Mouse (Mus musculus) heart, postnatal 25 days (tissue): ENCODE measurements around the gene Nrm. TPM values are rescaled to one million over a fixed set of nuclear protein-coding genes. Genes with fewer than 3 reads are reported as not detected.
"Not testable (repeated sequence)": the region's sequence is repeated elsewhere in the genome, so short reads cannot be mapped to it uniquely, and the experiment has no call there.

ENCODE experiments used
- DNase-seq: peaks from one replicate; pipeline ENCODE4 v3.0.0; 2022; ENCODE audit warnings: low spot score
- intact Hi-C: fragments of 180-260 bp; cut with DNase I; formaldehyde crosslinking; loops from one replicate; pipeline ENCODE4 v1.15.1; 2025
- total RNA-seq, 2 experiments: library from RNA; stranded (reverse); gene quantifications; 2 replicates each; pipeline ENCODE4 v1.2.3; 2021

The Nrm gene
- total RNA-seq, 2 experiments from 2014 or later: 2.3 to 2.8 TPM

DNA sequence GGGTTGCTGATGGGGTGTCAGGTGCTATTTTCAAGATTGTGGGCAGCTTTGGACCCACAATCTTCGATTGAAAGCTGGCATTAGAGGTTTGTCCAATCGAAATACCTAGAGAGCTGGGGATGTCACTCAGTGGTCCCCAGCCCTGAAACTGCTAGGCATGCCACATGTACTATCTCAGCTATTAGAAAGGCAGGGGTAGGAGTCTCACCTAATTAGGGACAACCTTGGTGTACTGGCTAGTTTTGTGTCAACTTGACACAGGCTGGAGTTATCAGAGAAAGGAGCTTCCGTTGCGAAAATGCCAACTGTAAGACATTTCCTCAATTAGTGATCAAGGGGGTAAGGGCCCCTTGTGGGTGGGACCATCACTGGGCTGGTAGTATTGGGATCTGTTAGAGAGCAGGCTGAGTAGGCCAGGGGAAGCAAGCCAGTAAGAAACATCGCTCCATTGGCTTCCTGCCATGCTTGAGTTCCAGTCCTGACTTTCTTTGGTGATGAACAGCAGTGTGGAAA lies 27.8 kb upstream of the Nrm start:
- intact Hi-C loops: loop anchor here (10.0 kb wide), 1 partner anchor 152 kb away; the partner anchor contains the start of gene Prr3
- DNase-seq: no peak

DNA sequence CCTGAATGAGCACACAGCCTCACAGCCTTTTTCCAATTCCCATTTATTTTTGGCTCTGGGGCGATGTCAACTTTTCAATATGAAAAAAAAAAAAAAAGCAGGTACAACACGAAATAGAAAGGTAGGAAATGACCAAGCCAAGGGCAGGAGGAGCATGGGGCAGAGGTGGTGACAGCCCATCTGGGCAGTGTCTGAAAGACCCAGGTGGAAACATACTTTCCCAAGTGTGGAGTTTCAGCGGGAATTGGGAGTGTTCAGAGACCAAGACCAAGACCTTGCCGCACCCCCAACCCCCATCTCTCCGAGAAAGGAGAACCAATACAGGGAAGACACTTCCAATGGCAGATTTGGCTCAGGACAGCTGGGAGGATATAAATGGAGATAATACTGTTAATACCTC lies 27.2 kb upstream of the Nrm start:
- intact Hi-C loops: loop anchor here (10.0 kb wide), 1 partner anchor 151 kb away; the partner anchor contains the start of gene Prr3
- no peak for DNase-seq

DNA sequence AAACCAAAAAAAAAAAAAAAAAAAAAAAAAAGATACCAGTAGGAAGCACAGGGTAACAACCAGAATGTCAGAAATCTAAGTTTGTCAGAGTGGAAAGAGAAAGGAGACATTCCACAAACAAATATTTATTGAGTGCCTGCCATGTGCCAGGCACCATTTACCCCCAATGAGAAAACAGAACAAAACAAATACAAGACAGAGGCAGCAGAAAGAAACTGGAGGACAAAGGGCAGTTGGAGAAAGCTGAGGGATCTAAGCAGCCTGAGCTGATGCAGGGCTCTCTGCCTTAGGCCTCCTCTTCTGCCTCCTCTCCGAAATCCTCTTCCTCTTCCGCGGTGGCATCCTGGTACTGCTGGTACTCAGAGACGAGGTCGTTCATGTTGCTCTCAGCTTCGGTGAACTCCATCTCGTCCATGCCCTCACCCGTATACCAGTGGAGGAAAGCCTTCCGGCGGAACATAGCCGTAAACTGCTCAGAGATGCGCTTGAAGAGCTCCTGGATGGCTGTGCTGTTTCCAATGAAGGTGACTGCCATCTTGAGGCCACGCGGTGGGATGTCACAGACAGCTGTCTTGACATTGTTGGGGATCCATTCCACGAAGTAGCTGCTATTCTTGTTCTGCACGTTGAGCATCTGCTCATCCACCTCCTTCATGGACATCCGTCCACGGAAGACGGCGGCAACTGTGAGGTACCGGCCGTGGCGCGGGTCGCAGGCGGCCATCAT lies 26.3 kb upstream of the Nrm start:
- intact Hi-C loops: loop anchor here (5.0 to 10.0 kb wide), 2 partner anchors 82 to 150 kb away; partner anchors contain the start of genes Mrps18b, Ppp1r10 and Prr3
- DNase-seq: no peak

DNA sequence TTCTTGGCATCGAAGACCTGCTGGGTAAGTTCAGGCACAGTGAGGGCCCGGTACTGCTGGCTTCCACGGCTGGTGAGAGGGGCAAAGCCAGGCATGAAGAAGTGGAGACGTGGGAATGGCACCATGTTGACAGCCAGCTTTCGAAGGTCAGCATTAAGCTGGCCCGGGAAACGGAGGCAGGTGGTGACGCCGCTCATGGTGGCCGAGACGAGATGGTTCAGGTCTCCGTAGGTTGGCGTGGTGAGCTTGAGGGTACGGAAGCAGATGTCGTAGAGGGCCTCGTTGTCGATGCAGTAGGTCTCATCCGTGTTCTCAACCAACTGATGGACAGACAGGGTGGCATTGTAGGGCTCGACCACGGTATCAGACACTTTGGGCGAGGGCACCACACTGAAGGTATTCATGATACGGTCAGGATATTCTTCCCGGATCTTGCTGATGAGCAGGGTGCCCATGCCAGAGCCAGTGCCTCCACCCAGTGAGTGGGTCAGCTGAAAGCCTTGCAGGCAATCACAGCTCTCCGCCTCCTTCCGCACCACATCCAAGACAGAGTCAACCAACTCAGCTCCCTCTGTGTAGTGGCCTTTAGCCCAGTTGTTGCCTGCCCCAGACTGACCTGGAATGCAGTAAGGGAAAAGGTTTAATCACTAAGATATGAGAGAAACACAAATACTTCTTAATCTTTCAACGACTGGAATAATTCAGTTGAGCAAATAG lies 25.5 kb upstream of the Nrm start:
- no peak for DNase-seq
- intact Hi-C loops: loop anchor here (1.0 to 10.0 kb wide), 3 partner anchors 37 to 149 kb away; partner anchors contain the start of genes Mrps18b, Ppp1r10 and Prr3

DNA sequence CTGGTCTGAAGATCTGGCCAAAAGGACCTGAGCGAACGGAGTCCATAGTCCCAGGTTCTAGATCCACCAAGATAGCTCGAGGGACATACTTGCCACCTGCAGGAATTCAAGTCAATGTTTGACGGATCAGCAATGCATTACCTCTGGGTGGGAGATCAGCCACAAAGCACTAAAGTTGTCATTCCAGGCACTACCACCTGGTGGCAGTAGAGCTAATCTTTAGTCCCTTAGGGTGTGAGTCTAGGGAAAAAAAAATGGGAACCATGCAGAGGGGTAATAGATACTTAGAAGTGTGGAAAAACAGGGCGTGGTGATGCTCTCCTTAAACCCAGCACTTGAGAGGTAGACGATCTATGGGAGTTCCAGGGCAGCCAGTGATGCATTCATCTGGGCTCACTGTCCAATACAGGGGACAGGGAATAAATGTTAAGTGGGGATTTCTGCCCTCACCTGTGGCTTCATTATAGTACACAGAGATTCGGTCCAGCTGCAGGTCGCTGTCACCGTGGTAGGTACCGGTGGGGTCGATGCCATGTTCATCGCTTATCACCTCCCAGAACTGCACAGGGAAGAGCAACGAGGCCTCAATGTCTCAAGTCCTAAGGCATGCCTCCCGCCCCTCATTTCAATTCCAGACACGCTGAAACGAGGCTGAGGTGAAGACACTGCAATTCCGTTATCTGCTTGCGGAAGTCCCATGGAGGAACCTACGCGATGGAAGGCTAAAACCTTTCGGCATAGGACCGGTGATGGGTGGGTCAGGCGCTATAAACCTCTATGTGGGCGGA lies 24.7 kb upstream of the Nrm start:
- intact Hi-C loops: loop anchor here (1.0 to 10.0 kb wide), 3 partner anchors 36 to 148 kb away; partner anchors contain the start of genes Mrps18b, Ppp1r10 and Prr3
- peak; percentile 59 for DNase-seq

DNA sequence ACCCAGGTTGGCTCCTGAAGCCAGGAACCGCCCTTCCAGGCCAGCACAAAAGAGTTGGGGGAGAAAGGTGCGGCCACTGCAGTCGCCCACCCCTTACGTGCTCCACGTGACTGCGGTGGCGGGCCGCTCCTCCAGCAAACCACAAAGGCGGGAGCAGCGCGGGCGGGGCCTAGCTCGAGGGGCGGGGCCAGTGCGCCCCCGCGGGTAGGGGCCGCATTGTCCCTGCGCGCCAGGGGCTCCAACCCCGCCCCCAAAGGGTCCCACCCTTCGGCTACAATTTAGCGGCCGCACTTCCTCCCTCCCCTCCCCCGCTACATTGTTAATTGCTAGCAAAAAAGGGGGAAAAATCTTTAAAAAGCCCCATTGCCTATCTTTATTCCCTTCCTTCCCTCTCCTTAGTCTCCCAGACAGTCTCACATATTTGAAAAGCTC lies 24.1 kb upstream of the Nrm start:
- intact Hi-C loops: loop anchor here (1.0 to 10.0 kb wide), 3 partner anchors 35 to 148 kb away; partner anchors contain the start of genes Mrps18b, Ppp1r10 and Prr3
- DNase-seq: peak; percentile 84

DNA sequence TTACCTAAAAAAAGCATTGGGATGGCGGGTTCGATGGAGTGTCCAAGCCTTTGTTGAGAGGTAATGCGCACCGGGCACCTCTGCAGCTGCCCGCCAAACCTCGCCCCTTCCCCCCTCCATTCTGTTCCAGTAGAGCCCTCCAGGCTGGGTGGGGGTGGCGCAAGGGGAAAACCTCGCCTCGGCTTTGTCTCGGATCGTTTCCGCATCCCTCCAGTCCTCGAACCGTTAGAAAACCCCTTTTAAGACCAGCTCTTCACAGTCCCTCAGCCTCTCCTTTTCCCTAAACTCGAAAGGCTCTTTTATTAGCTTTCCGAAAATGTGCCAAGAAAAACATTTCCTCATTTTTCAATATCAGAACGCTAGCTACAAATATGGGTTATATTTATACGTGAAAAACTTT lies 23.6 kb upstream of the Nrm start:
- intact Hi-C loops: loop anchor here (5.0 to 10.0 kb wide), 2 partner anchors 80 to 147 kb away; partner anchors contain the start of genes Mrps18b, Ppp1r10 and Prr3

DNA sequence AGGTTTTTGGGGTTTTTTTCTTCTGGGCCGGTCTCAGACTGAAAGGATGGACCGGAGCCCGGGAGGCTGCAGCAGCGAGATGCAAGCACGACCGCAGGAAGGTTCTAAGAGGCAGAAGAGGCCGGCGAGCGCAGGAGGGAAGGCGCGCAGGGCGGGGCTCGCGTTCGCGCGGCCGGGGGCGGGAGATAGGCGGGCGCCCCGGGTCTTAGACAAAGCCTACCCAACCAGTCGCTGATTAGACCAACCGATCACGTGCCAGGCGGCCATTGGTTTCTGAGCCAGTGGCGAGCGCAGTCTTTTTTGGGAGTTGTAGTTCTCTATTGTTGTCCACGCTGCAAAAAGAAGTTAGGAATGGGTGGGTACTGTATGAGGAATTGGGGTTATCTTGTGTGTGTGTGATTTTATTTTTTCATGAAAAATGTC lies 23.0 kb upstream of the Nrm start, which contains the start of gene Tubb5:
TSS of gene Tubb5 (minus strand) at position 185 of the 423 bp plus-strand sequence.
- peak; percentile 97 for DNase-seq
- intact Hi-C loops: loop anchor here (5.0 to 10.0 kb wide), 2 partner anchors 79 to 147 kb away; partner anchors contain the start of genes Mrps18b, Ppp1r10 and Prr3

More for the DNA sequence above, 23.6 kb upstream of the Nrm start:
- no peak for DNase-seq

DNA sequence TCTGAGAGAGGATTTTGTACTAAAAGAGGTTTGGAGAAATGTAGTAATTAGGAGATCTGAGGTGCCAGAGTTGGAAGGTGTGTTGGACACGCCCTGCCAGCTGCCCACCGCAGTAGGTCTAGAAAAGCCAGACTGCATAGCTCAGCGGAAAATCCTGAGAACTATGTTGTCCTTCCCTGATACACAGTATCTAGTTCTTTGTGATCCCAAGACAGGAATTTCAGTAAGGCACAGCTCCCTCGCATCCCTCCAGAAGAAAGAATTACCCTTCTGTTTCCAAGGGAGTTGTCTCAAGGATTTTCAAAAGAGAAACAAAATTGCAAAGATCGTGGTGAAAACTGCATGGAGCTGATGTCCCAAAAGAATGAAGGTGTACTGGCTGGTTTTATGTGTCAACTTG lies 22.5 kb upstream of the Nrm start:
- DNase-seq: no peak
- intact Hi-C loops: loop anchor here (5.0 to 10.0 kb wide), 2 partner anchors 79 to 146 kb away; partner anchors contain the start of genes Mrps18b, Ppp1r10 and Prr3

DNA sequence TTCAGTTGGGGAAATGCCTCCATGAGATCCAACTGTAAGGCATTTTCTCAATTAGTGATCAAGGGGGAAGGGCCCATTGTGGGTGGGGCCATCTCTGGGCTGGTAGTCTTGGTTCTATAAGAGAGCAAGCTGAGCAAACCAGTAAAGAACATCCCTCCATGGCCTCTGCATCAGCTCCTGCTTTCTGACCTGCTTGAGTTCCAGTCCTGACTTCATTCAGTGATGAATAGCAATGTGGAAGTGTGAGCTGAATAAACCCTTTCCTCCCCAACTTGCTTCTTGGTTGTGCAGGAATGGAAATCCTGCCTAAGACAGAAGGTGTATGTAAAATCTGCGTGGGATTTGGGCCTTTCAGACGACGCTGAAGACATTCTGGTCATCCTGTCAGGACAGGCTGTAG lies 22.1 kb upstream of the Nrm start:
- intact Hi-C loops: loop anchor here (5.0 to 10.0 kb wide), 2 partner anchors 78 to 146 kb away; partner anchors contain the start of genes Mrps18b, Ppp1r10 and Prr3
- DNase-seq: not testable (repeated sequence)

DNA sequence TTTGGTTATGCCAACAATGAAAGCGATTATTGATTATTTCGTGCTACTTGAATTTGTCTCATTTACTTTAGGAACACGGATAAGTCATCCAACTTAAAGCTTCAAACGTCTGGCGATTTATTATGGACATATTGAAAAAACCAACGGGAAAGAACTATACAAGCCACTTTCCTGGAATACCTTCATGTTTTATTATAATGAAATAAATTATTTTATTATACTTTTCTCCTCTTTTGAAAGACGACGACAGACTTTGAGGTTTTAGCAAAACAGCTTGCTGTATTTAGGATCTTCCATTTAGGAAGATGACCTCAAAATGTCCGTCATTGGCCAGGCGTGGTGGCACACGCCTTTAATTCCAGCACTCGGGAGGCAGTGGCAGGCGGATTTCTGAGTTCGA lies 20.6 kb upstream of the Nrm start:
- no peak for DNase-seq
- intact Hi-C loops: no loop called here

DNA sequence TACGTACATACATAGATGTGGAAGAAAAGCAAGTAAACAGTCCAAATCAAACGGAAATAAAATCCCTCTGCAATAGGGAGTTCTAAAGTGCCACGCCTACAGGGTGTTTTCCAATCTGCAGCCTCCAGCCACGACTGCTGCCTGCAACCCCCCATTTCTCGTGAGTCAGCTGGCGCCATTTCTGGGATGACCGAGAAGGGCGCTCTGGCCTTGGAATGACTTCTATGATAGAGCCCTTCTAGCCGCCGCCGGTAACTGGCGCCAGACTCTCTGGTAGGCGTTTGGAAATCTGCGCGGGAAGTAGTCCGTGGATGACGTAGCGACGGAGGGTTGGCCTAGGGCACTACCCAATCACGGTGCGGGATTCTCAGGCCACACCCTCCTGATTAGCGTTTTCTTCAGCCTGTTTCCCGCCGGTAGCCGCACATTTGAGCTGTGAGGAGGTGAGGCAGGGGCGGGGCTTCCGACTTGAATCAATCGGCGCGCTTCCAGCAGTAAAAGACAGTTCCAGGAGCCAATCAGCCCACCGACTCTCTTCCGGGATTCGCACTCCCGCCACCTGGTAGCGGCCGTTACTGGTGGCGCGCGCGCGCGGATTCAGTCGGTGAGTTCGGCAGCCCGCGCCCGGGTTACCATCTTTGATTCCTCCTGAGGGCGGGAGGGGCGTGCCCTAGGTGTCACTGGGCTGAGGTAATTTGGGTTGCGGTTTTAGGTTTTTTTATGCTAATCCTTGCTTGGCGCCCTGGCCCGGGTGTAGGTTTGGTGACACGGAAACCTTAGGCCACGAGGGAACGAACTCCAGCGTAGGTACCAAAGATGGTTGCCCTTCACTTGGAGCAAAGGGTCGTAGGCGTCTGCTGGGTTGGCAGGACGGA lies 19.8 kb upstream of the Nrm start, which contains the start of gene Mdc1:
TSS of gene Mdc1 (plus strand) at position 440 of the 875 bp plus-strand sequence.
- intact Hi-C loops: no loop called here
- peak; percentile 100 for DNase-seq

DNA sequence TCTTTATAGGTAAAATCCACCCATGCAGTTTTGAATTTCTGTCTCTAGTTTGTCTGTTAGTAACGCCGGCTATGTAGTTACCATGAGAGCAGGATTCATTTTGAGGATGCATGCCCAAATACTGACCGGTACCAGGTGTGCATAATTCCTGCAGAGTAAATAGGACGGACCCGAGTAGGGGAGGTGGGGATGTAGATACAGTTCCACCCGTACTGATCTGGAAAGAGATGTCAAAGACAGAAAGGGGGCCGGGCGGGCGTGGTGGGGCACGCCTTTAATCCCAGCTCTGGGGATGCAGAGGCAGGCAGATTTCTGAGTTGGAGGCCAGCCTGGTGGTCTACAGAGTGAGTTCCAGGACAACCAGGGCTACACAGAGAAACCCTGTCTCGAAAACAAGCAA lies 19.1 kb upstream of the Nrm start:
- intact Hi-C loops: loop anchor here (2.0 kb wide), 1 partner anchor 19 kb away; the partner anchor contains the start of gene Nrm
- no peak for DNase-seq

DNA sequence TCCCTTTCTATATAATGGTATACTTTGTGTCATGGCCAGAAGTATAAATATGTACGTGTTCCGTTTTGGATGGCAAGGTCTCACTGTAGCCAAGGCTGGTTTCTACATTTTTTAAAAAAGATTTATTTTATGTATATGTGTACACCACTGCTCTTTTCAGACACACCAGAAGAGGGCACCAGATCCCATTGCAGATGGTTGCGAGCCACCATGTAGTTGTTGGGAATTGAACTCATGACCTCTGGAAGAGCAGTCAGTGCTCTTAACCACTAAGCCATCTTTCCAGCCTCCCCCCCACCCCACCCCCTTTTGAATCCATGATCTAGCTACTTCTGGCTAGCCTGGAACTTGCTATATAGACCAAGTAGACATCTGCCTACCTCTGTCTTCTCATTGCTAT lies 17.6 kb upstream of the Nrm start:
- intact Hi-C loops: loop anchor here (2.0 kb wide), 1 partner anchor 17 kb away; the partner anchor contains the start of gene Nrm

DNA sequence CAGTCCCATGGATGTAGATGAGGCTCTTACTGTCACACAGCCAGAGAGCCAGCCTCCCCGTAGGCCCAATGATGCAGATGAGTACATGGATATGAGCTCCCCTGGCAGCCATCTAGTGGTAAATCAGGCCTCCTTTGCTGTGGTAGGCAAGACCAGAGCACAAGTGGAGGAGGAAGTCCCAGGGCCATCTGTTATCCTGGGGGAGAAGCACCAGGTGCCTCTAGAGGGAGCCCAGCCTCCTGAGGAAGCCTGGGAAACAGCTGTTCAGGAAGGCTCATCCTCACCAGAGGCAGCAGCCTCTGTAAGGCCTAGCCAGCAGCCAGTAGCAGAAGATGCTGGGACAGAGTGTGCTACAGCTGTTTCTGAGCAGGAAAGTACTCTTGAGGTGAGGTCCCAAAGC lies 13.0 kb upstream of the Nrm start:
- no peak for DNase-seq
- intact Hi-C loops: no loop called here

More for the DNA sequence above, 17.6 kb upstream of the Nrm start:
- DNase-seq: no peak

DNA sequence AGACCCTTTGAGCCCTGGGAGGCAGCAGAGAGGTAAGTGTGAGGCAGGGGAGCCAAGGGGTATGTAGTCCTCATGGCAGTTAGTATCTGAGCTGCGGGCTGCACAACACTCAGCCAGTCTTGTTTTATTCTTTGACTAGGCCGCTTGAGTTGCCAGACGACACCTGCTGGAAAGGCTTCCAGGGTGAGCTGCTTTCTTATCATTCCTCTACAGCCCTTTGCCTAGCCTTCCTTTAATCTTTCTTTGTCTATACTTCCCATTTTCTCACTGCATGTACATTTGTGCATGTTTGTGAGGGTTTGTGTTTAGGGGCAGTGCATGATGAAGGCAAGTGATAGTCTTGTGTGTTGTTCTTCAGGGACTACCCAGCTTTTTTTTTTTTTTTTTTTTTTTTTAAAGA lies 10.1 kb upstream of the Nrm start:
- no peak for DNase-seq
- intact Hi-C loops: no loop called here

DNA sequence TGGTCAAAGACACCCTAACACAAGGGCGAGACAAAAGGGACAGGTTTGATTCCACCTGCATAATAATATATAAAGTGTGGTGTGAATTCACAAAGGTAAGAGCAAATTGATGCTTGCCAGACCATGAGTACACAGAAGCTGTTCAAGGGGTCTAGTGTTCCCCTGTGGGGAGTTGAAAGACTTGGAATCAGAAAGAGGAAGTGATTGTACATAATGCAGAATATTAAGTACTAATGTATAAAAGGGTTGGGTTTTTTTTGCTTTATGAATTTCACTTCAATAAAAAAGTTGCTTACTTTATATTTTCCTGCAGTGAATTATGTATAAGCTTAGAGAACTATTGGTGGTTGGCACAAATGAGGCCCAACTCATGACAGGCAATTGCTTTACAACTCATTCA lies 1.7 kb upstream of the Nrm start:
- intact Hi-C loops: no loop called here
- no peak for DNase-seq

DNA sequence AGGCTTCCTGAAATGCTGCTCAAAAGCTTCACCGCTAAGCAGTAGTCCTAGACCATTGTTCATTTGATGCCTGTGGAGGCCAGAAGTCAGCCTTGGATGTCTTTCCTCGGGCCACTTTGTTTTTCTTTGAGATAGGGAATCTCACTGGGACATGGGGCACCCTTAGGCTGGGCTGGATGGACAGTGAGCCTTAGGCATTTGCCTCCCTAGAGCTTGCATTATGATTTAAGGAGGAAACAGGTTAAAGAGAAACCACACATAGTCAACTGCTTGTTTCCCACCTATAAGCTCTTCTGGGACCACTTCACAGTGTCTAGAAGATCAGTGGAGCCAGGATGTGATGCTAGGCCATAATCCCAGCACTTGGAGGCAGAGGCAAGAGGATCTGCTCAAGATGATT lies 1.3 kb upstream of the Nrm start:
- DNase-seq: no peak
- intact Hi-C loops: loop anchor here (2.0 kb wide), 1 partner anchor 17 kb away; no protein-coding TSS in a partner anchor
